Mouse (Mus musculus): ENCODE measurements around the gene Cspg4. TPM values are rescaled to one million over a fixed set of nuclear protein-coding genes. Genes with fewer than 3 reads are reported as not detected.
A peak's percentile ranks its signal among the peaks of the same experiment; 100 is the strongest.

The Cspg4 gene
- total and polyA plus RNA-seq, 2 experiments from 2014 or later = 7.5 to 24.7 TPM

DNA sequence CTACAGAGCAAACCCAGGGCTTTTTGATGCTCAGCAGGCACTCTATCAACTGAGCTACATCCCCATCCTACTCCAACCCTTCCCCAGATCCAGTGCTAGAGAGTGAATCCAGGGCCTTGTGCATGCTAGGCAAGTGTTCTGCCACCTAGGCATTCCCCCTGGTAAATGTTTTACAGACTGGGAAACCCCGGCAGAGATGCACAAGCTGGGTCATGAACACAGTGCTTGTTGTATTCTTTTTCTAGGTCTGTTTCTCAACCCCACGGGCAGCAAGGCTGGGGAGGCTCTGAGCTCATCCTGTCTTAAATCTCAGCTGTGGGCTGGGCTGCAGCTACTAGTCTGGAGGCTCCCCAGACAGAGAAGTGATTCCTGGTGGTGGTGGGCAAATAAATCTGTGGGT lies 2.0 kb upstream of the Cspg4 start:
- Histone ChIP-seq H3K4me1 (ENCODE audit: insufficient read depth) (no peaks in the 10 kb centered on the region), H3K36me3 (ENCODE audit: insufficient read depth) (no peaks in the 10 kb centered on the region), H3K4me3 (ENCODE audit: low read depth, low read length) (no peak overlapping the region), H3K4me2 (ENCODE audit: low read depth) (no peak overlapping the region), H3K27ac (ENCODE audit: low read depth, low read length) (no peak overlapping the region), H3K27me3 (ENCODE audit: insufficient read depth, low read length) (no peaks in the 10 kb centered on the region), H3K9ac (no peak overlapping the region), H3K9me3 (ENCODE audit: low read length) (no peaks in the 10 kb centered on the region)
- ATAC-seq (no peak), DNase-seq (no peak)
- 77% methylated on average over 2 of the region's 2 CpGs for WGBS
- no peak for TF ChIP-seq CTCF (IDR thresholded peaks at IDR 0.05; ENCODE audit: low read depth)

DNA sequence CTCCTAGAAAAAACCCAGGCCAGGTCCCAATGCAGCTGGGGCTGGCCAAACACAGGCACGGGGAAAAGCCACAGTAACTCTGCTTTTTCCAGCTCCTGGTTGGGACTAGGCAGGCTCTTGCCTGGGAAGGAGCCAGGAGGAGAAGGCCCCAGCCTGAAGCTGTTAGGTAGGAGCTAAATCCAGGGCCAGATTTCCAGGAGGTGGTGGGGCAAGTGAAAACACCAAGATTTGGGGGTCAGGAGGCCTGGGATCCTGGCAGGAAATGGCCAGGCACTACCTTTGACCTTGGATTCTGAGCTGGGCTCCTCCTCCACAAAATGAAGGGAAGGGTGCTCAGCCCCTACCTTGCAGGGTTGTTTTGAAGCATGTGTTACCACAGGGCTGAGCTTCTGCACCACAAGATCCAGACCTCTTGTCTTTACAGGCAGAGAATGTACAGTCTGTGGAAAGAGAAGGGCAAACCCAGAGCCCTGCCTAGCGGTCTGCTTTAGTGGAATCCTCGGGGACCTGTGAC lies 560 bp upstream of the Cspg4 start, which contains the start of gene Odf3l1:
Odf3l1 (minus strand) TSS at position 464 of the 514 bp plus-strand sequence.
- Histone ChIP-seq H3K4me1 (ENCODE audit: insufficient read depth) (0 out of 2 replicates have a peak, but pooled peaks cover 3% of the 10 kb centered on the region), H3K4me2 (ENCODE audit: low read depth) (peak within 1 kb of the TSS; percentile 40), H3K9ac (no peak within 1 kb of the TSS), H3K27ac (ENCODE audit: low read depth, low read length) (no peak within 1 kb of the TSS), H3K9me3 (ENCODE audit: low read length) (no peaks in the 10 kb centered on the region), H3K36me3 (ENCODE audit: insufficient read depth) (no peaks in the 10 kb centered on the region), H3K4me3 (ENCODE audit: low read depth, low read length) (peak within 1 kb of the TSS; percentile 20), H3K27me3 (ENCODE audit: insufficient read depth, low read length) (no peaks in the 10 kb centered on the region)
- no peak for TF ChIP-seq CTCF (IDR thresholded peaks at IDR 0.05; ENCODE audit: low read depth)
- 25% methylated on average over 3 of the region's 3 CpGs for whole genome bisulfite sequencing
- no peak for ATAC-seq
- no peak for DNase-seq

DNA sequence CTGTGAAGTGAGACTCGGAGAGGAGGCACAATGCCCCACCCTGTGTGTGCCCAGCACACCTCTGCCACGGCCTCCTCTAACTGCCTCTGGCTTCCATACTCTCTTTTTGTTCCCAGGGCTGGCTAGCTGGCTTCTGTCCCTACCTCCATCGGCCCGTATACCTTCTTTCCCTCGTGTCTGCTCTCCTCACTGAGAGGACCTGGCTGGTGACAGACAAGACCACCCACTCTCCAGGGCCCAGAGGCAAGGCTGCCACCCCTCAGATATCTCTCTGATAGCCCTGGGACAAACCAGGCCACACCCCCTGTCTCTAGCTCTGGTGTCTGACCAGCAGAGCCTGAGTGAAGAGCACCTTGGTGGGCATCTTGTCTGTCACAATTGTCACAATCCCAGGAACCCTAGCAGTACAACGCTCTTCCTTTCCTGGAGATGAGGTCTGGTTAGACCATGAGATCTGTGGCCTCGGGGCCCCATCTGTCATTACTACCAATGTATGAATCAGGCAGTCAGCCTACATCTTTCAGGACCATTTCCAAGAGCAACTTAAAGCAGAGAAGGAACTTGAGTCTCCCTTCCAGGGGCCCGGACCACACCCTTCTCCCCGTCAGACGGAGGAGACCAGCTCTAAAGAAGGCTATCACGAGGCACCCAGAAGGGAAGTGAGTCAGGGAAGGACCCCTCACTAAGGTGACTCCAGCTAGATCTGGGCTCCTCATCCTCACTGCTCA lies 1.0 kb downstream of the Cspg4 start:
- Histone ChIP-seq H3K27me3 (ENCODE audit: insufficient read depth, low read length) (no peaks in the 10 kb centered on the region), H3K9ac (no peak overlapping the region), H3K4me3 (ENCODE audit: low read depth, low read length) (0 out of 2 replicates have a peak overlapping the region, but pooled peaks have one; percentile 20), H3K9me3 (ENCODE audit: low read length) (no peaks in the 10 kb centered on the region), H3K4me1 (ENCODE audit: insufficient read depth) (0 out of 2 replicates have a peak, but pooled peaks cover 3% of the 10 kb centered on the region), H3K27ac (ENCODE audit: low read depth, low read length) (no peak overlapping the region; the same call in 1 of the 2 replicates), H3K36me3 (ENCODE audit: insufficient read depth) (no peaks in the 10 kb centered on the region), H3K4me2 (ENCODE audit: low read depth) (peak overlapping the region; percentile 40; the same call in 1 of the 2 replicates)
- no peak for ATAC-seq
- 76% methylated on average over 11 of the region's 11 CpGs for WGBS
- no peak for TF ChIP-seq CTCF (IDR thresholded peaks at IDR 0.05; ENCODE audit: low read depth)
- no peak for DNase-seq

DNA sequence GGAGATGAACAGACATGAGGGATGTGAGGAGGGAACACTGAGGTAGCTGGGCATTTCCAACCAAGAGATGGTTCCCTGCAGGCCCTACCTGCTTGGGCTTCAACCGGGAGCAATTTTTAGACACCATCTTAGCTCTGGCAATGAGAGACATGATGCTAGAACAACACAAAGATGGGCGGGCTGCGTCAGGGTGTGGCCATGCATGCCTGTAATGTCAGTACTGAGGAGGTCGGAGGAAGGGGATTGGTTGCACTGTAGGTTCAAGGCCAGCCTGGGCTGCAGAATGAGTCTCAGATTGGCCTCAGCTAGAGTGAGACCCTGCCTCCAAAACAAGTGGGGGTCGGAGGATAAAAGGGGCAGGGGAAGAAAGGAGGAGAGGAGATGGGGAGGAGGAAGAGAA lies 1.6 kb downstream of the Cspg4 start:
- H3K4me2 ChIP-seq (ENCODE audit: low read depth) = no peak overlapping the region
- DNase-seq = no peak

DNA sequence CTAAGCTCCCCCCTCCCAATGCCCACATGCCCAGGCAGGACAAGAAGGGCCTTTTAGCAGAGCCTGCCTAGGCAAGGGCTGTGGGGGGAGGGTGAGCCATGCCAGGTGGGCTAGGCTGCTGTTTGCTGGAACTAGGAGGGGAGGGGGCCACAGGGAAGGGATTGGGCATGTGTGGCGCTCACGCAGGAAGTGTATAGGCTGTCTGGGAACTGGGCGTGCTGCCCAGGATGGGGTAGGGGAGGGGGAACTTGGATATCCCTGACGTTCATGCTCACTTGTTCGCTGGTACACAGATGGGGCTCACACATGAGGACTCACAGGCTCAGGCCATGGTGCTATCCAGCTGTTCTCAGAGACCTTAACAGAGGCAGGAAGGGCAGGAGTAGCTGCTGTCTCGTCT lies 3.5 kb downstream of the Cspg4 start:
- Histone ChIP-seq H3K4me1 (ENCODE audit: insufficient read depth) (0 out of 2 replicates have a peak, but pooled peaks cover 3% of the 10 kb centered on the region), H3K27ac (ENCODE audit: low read depth, low read length) (peak overlapping the region; percentile 64), H3K4me3 (ENCODE audit: low read depth, low read length) (no peak overlapping the region), H3K4me2 (ENCODE audit: low read depth) (no peak overlapping the region; the same call in 1 of the 2 replicates), H3K9me3 (ENCODE audit: low read length) (no peaks in the 10 kb centered on the region), H3K36me3 (ENCODE audit: insufficient read depth) (no peaks in the 10 kb centered on the region), H3K9ac (no peak overlapping the region), H3K27me3 (ENCODE audit: insufficient read depth, low read length) (no peaks in the 10 kb centered on the region)
- DNase-seq (peak; percentile 92), ATAC-seq (peak; percentile 93)
- WGBS = 13% methylated on average over 6 of the region's 6 CpGs
- no peak for TF ChIP-seq CTCF (IDR thresholded peaks at IDR 0.05; ENCODE audit: low read depth)

More for the DNA sequence above, 1.6 kb downstream of the Cspg4 start:
- ATAC-seq = no peak
- Histone ChIP-seq H3K27me3 (ENCODE audit: insufficient read depth, low read length) (no peaks in the 10 kb centered on the region), H3K36me3 (ENCODE audit: insufficient read depth) (no peaks in the 10 kb centered on the region), H3K4me1 (ENCODE audit: insufficient read depth) (0 out of 2 replicates have a peak, but pooled peaks cover 3% of the 10 kb centered on the region), H3K4me3 (ENCODE audit: low read depth, low read length) (no peak overlapping the region), H3K9ac (no peak overlapping the region), H3K27ac (ENCODE audit: low read depth, low read length) (no peak overlapping the region), H3K9me3 (ENCODE audit: low read length) (no peaks in the 10 kb centered on the region)
- no peak for TF ChIP-seq CTCF (IDR thresholded peaks at IDR 0.05; ENCODE audit: low read depth)
- 84% methylated on average over 5 of the region's 5 CpGs for WGBS

DNA sequence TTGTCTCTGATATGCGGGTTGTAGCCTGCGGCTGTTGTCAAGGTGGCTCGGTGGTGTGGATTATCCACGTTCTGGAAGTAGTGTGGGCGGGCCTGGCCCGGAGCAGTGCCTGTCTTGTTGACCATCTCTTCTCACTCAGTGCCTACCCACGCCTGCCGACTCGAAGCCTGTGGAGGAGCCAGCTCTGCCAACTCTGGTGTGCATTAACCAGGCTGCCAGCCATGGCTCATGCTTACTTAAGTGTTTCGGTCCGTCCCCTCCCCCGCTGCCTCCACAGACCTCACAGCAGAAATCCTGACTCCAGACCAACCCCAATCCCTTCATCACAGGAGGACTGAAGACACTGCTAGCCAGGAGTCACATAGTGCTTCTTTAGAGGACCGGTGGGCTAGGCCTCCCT lies 4.7 kb downstream of the Cspg4 start:
- no peak for ATAC-seq

DNA sequence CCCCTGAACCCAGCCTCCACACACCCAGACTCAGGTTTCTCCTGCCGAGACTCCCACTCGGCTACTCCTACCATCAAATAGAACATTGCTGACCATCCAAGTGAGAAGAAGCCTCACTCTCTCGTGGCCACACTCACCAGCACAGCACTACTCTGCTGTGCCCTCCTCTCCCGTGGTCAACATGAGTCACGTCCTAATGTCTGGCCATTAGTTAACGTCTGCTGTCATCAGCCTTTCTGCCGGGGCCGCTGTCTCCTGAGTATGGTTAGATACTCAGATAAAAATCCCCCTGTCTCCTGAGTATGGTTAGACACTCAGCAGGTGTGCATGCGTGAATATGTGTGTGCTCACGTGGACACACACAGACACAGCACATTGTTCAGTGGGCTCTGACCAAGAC lies 5.9 kb downstream of the Cspg4 start:
- ATAC-seq = no peak
- WGBS = 81% methylated on average over 10 of the region's 10 CpGs
- no peak for TF ChIP-seq CTCF (IDR thresholded peaks at IDR 0.05; ENCODE audit: low read depth)

More for the DNA sequence above, 4.7 kb downstream of the Cspg4 start:
- Histone ChIP-seq H3K36me3 (ENCODE audit: insufficient read depth) (no peaks in the 10 kb centered on the region), H3K4me3 (ENCODE audit: low read depth, low read length) (no peak overlapping the region), H3K27ac (ENCODE audit: low read depth, low read length) (no peak overlapping the region), H3K4me2 (ENCODE audit: low read depth) (no peak overlapping the region), H3K27me3 (ENCODE audit: insufficient read depth, low read length) (no peaks in the 10 kb centered on the region), H3K9ac (no peak overlapping the region), H3K9me3 (ENCODE audit: low read length) (no peaks in the 10 kb centered on the region), H3K4me1 (ENCODE audit: insufficient read depth) (0 out of 2 replicates have a peak, but pooled peaks cover 3% of the 10 kb centered on the region)
- 70% methylated on average over 13 of the region's 13 CpGs for WGBS
- DNase-seq = no peak
- TF ChIP-seq CTCF (IDR thresholded peaks at IDR 0.05; ENCODE audit: low read depth) = no peak

More for the DNA sequence above, 5.9 kb downstream of the Cspg4 start:
- Histone ChIP-seq H3K36me3 (ENCODE audit: insufficient read depth) (no peaks in the 10 kb centered on the region), H3K27ac (ENCODE audit: low read depth, low read length) (no peak overlapping the region), H3K9me3 (ENCODE audit: low read length) (no peaks in the 10 kb centered on the region), H3K4me1 (ENCODE audit: insufficient read depth) (0 out of 2 replicates have a peak, but pooled peaks cover 3% of the 10 kb centered on the region), H3K4me3 (ENCODE audit: low read depth, low read length) (no peak overlapping the region), H3K4me2 (ENCODE audit: low read depth) (no peak overlapping the region), H3K27me3 (ENCODE audit: insufficient read depth, low read length) (no peaks in the 10 kb centered on the region), H3K9ac (no peak overlapping the region)
- no peak for DNase-seq

Data from forebrain, postnatal 0 days (tissue).